ENCODE assay signal across 30 mouse cellular contexts in the genomic region with DNA sequence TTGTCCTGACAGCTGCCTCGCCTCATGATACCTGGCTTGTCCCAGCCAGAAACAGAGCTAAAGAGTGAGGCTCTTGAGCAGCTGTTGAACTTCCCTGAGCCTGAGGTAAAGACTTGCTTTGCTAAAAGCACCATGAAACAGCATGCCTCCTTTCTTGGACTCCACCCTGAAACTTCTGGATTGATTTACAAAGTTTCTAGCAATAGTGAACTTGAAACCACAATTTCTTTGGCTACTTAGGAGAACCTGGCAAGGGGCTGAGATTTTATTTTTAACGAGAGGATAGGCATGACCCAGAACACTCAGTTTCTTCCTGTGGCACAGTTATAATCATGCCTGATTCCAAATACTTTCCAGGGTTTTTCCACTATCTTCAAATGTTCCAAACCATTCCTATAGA. TPM values are rescaled to one million over a fixed set of nuclear protein-coding genes. Genes with fewer than 3 reads are reported as not detected.
A peak's percentile ranks its signal among the peaks of the same experiment; 100 is the strongest.
DNase-seq lines count a peak whose midpoint lies in the region; ATAC-seq and TF ChIP-seq lines count a peak whose summit lies in the region.
"Had no signal": no experiment of that assay in that cellular context is flagged by ENCODE, and none has a peak within 500 bp of the region (broad histone marks: within the 10 kb centered on the region; RNA-seq: fewer than 3 reads in every experiment).

No protein-coding gene starts in this region.

- no peak overlapping the region for H3K9ac ChIP-seq in embryonic facial prominence, embryonic 15.5 days
- H3K9ac ChIP-seq: forebrain, embryonic 12.5 days; forebrain, postnatal 0 days; heart, embryonic 13.5 days; hindbrain, embryonic 14.5 days; kidney, embryonic 15.5 days; lung, embryonic 15.5 days; midbrain, embryonic 15.5 days; neural tube, embryonic 15.5 days had no signal

- H3K27me3 ChIP-seq in embryonic facial prominence, embryonic 15.5 days, result no peaks in the 10 kb centered on the region
- H3K27me3 ChIP-seq: forebrain, embryonic 12.5 days; heart, embryonic 13.5 days; kidney, embryonic 15.5 days; lung, embryonic 15.5 days; midbrain, embryonic 15.5 days; neural tube, embryonic 15.5 days; Patski had no signal

- H3K36me3 ChIP-seq in embryonic facial prominence, embryonic 15.5 days, result 0 out of 2 replicates have a peak, but pooled peaks cover 6% of the 10 kb centered on the region
- H3K36me3 ChIP-seq: lung, embryonic 15.5 days had no signal

- DNase-seq in gastrocnemius, adult 18-20 months (ENCODE audit: low spot score), result peak; percentile 47
- DNase-seq in gastrocnemius, adult 8-10 months (ENCODE audit: low spot score in 2 of 2), result no peak
- DNase-seq in layer of hippocampus, adult 2 months (ENCODE audit: low spot score in 2 of 2), result no peak
- no peak for DNase-seq in layer of hippocampus, postnatal 25 days (ENCODE audit: extremely low spot score in 1 of 2, low spot score in 1 of 2)
- no peak for DNase-seq in embryo, embryonic 10.5 days (ENCODE audit: low spot score)
- no peak for DNase-seq in urinary bladder, postnatal 14 days (ENCODE audit: low spot score)
- DNase-seq: adrenal gland, postnatal 14 days; cerebellum, adult 18-20 months; cerebellum, postnatal 10 days; forebrain, postnatal 0 days; gastrocnemius, postnatal 25 days; heart, postnatal 10 days; kidney, postnatal 4 days; lung, postnatal 4 days; right cerebral cortex, postnatal 25 days; spleen, adult 18-20 months; thymus, postnatal 14 days had no signal

- peaks cover 53% of the 10 kb centered on the region for H3K4me1 ChIP-seq in embryonic facial prominence, embryonic 15.5 days
- H3K4me1 ChIP-seq: forebrain, embryonic 12.5 days; midbrain, embryonic 15.5 days; neural tube, embryonic 15.5 days had no signal

- H3K9me3 ChIP-seq in embryonic facial prominence, embryonic 15.5 days (replicated peaks), result no peaks in the 10 kb centered on the region
- H3K9me3 ChIP-seq: forebrain, embryonic 12.5 days; G1E; heart, embryonic 13.5 days; kidney, embryonic 15.5 days; lung, embryonic 15.5 days; midbrain, embryonic 15.5 days; neural tube, embryonic 15.5 days had no signal

- H3K27ac ChIP-seq in layer of hippocampus, adult 2 months, result peak overlapping the region; percentile 87; the same call in 1 of the 2 replicates
- H3K27ac ChIP-seq in embryonic facial prominence, embryonic 15.5 days (replicated peaks), result peak overlapping the region; percentile 76
- H3K27ac ChIP-seq: forebrain, embryonic 12.5 days; heart, embryonic 13.5 days; hindbrain, embryonic 14.5 days; kidney, embryonic 15.5 days; lung, embryonic 15.5 days; midbrain, embryonic 15.5 days; neural tube, embryonic 15.5 days had no signal

- no peak for TF ChIP-seq CTCF in layer of hippocampus, adult 2 months (conservative IDR thresholded peaks at IDR 0.05)

- no peak overlapping the region for H3K4me3 ChIP-seq in layer of hippocampus, adult 2 months
- no peak overlapping the region for H3K4me3 ChIP-seq in embryonic facial prominence, embryonic 15.5 days (replicated peaks)
- H3K4me3 ChIP-seq: erythroblast, embryonic 14.5 days; forebrain, embryonic 12.5 days; heart, embryonic 13.5 days; kidney, embryonic 15.5 days; lung, embryonic 15.5 days; midbrain, embryonic 15.5 days; neural tube, embryonic 15.5 days had no signal

- ATAC-seq in embryonic facial prominence, embryonic 15.5 days (ENCODE audit: insufficient number of reproducible peaks, low FRiP score, low TSS enrichment, low read depth), result no peak
- ATAC-seq: forebrain, postnatal 0 days; intestine, postnatal 0 days; midbrain, embryonic 15.5 days; Patski had no signal

- WGBS in embryonic facial prominence, embryonic 15.5 days, result 37% methylated on average over 2 of the region's 2 CpGs

- H3K4me2 ChIP-seq in embryonic facial prominence, embryonic 15.5 days (replicated peaks), result no peak overlapping the region
- H3K4me2 ChIP-seq: forebrain, embryonic 12.5 days; heart, embryonic 13.5 days; hindbrain, embryonic 14.5 days; kidney, embryonic 15.5 days; liver, embryonic 11.5 days; lung, embryonic 15.5 days; midbrain, embryonic 15.5 days; neural tube, embryonic 15.5 days had no signal

RNA-seq across cellular contexts. Expression of a gene that starts 56.9 kb away (rescaled TPM):
- total RNA-seq in gastrocnemius, adult 18-20 months (2021), result 10 to 100 TPM; 20.8 to 23.6 TPM
- 10 to 100 TPM; 19.6 to 22.5 (median 21.5) TPM for total RNA-seq in gastrocnemius, adult 8-10 months (2022)
- 100 to 1,000 TPM in 1 of 2 experiments, 10 to 100 TPM in 1; 97.1 to 103 TPM for total RNA-seq in layer of hippocampus, adult 2 months (2021)
- total RNA-seq in layer of hippocampus, postnatal 25 days (2021), result 10 to 100 TPM; 90.3 to 94.4 TPM
- polyA plus RNA-seq in embryonic facial prominence, embryonic 15.5 days (2015; fragmentation: Nextera tagmentation; extraction: Ambion mirVana), result 40.3 TPM in 2 replicates

RNA-seq across cellular contexts. Expression of a gene that starts 56.9 kb away (rescaled TPM):
- total RNA-seq in gastrocnemius, adult 18-20 months (2021), result 1 to 10 TPM; 1.4 to 2.0 TPM
- total RNA-seq in gastrocnemius, adult 8-10 months (2022), result 1 to 10 TPM in 2 of 4 experiments, under 1 TPM in 2; 0.88 to 2.3 (median 1.1) TPM
- 10 to 100 TPM; 17.7 to 20.9 TPM for total RNA-seq in layer of hippocampus, adult 2 months (2021)
- total RNA-seq in layer of hippocampus, postnatal 25 days (2021), result 10 to 100 TPM; 18.6 to 22.0 TPM
- 57.4 and 74.0 TPM in 2 replicates for polyA plus RNA-seq in embryonic facial prominence, embryonic 15.5 days (2015; fragmentation: Nextera tagmentation; extraction: Ambion mirVana)
- polyA plus RNA-seq: erythroblast, embryonic 14.5 days had no signal

Comparison
In these comparisons a context has a peak if more than half of its experiments do, and no peak if none do; other contexts are left out.
1. RNA of a gene that starts 56.9 kb away (total RNA-seq): 18.6 to 22.0 TPM in layer of hippocampus, postnatal 25 days and 17.7 to 20.9 TPM in layer of hippocampus, adult 2 months; 1.4 to 2.0 TPM in gastrocnemius, adult 18-20 months and 0.88 to 2.3 TPM in gastrocnemius, adult 8-10 months; every median in the first group is over 4 times any median in the second.